Mouse (Mus musculus): ENCODE data around the gene Coq8a.

Gene Coq8a

DNA sequence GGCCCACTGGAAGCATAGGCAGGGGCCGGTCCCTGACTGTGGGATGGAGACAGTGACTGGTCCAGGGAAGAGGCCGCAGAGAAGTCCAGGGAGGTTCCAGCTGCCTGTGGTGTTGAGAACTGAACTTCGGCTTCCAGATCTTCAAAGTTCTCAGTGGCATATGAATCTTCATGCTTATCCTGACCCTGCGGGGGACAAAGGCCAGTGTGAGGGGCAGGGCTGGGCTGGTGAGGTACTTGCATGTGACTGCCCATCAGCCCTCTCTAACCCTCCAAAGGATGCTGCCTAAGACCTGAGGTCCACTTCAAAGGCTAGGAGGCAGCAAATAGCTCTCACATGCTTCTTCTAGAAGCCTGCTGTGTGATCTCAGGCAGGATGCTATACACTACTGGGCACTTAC is 20.3 kb downstream of the Coq8a start:
- in situ Hi-C loops (cut with MboI; ENCODE audit: unreplicated experiment in 2 of 2), result loop anchor here (5.0 to 10.0 kb wide), 2 partner anchors 33 to 246 kb away; no protein-coding TSS in a partner anchor

DNA sequence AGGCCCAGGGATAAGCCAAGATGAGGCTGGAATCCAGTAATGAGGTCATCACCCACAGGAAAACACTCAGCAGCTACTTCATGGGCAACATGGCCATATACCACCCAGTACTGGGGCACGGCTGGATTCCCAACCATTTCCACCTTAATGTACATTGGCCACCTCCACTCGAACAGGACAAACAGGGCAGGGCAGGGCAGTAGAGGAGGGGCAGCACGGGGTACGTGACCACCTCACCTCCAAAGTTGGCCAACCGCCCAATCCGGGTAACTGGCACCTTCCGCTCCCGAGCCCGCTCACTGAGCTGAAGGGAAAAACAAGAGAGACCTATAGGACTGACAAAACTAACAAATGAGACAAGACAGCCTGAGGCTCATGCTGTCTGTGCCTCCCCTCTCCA is 21.1 kb downstream of the Coq8a start:
- in situ Hi-C loops (cut with MboI; ENCODE audit: unreplicated experiment in 2 of 2), result loop anchor here (5.0 to 10.0 kb wide), 2 partner anchors 34 to 246 kb away; no protein-coding TSS in a partner anchor

- in situ Hi-C loops (cut with MboI; ENCODE audit: unreplicated experiment in 2 of 2), result loop anchor here (5.0 to 10.0 kb wide), 2 partner anchors 36 to 248 kb away; no protein-coding TSS in a partner anchor
Measured at GRCm38 (mm10) chr1:180176784-180177183, 22.6 kb downstream of the Coq8a start.

DNA sequence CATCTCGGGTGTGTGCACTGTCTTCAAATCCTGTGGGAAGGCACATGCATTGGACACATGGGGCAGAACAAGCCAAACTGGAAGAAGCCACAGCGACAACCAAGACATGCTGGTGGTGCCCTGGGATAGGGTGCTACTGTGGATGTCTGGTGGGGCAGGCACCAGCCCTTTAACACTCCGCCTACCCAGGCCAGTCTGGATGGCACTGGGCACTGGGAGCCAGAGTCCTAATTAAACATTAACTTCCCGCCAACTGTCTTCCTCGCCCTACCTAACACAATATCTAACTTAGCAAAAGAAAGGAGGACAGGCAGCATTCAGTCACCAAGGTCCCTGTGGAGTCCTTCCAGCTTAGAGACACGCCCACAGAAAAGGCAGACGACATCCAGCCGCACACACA is 23.8 kb downstream of the Coq8a start:
- in situ Hi-C loops (cut with MboI; ENCODE audit: unreplicated experiment in 2 of 2), result loop anchor here (5.0 to 10.0 kb wide), 2 partner anchors 37 to 249 kb away; no protein-coding TSS in a partner anchor

- in situ Hi-C loops (cut with MboI; ENCODE audit: unreplicated experiment in 2 of 2), result loop anchor here (5.0 to 10.0 kb wide), 2 partner anchors 37 to 250 kb away; no protein-coding TSS in a partner anchor
Measured at GRCm38 (mm10) chr1:180175167-180175566, 24.2 kb downstream of the Coq8a start.

- in situ Hi-C loops (cut with MboI; ENCODE audit: unreplicated experiment in 2 of 2), result loop anchor here (5.0 to 10.0 kb wide), 2 partner anchors 38 to 250 kb away; no protein-coding TSS in a partner anchor
Measured at GRCm38 (mm10) chr1:180174718-180175117, 24.7 kb downstream of the Coq8a start.

DNA sequence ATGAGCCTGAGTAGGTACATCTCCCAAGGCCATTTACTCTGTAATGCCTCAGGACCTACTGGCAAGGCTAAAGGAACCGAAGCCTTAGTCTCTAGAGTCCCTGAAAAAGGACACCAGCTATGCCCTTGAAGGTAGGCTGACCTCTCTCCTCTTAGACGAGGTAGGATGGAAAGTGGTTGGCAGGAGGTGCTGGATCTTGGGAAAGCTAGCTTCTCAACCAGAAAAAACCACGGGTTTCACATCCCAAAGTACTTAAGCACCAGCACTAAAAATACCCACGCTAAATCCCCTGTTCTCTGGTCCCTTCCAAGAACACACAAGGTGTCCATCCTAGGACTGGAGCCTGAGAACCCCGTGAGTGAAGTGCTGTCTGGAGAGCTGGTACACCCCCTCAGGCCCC is 26.4 kb downstream of the Coq8a start:
- in situ Hi-C loops (cut with MboI; ENCODE audit: unreplicated experiment in 2 of 2), result loop anchor here in 1 of 2 experiments (10.0 kb wide), 1 partner anchor 252 kb away; no protein-coding TSS in a partner anchor

- in situ Hi-C loops (cut with MboI; ENCODE audit: unreplicated experiment in 2 of 2), result loop anchor here in 1 of 2 experiments (10.0 kb wide), 1 partner anchor 252 kb away; no protein-coding TSS in a partner anchor
Measured at GRCm38 (mm10) chr1:180172600-180172999, 26.8 kb downstream of the Coq8a start.

- in situ Hi-C loops (cut with MboI; ENCODE audit: unreplicated experiment in 2 of 2), result loop anchor here in 1 of 2 experiments (10.0 kb wide), 1 partner anchor 253 kb away; no protein-coding TSS in a partner anchor
Measured at GRCm38 (mm10) chr1:180171883-180172282, 27.5 kb downstream of the Coq8a start.

- in situ Hi-C loops (cut with MboI; ENCODE audit: unreplicated experiment in 2 of 2), result loop anchor here in 1 of 2 experiments (10.0 kb wide), 1 partner anchor 255 kb away; no protein-coding TSS in a partner anchor
Measured at GRCm38 (mm10) chr1:180170071-180170470, 29.3 kb downstream of the Coq8a start.

- in situ Hi-C loops (cut with MboI; ENCODE audit: unreplicated experiment in 2 of 2), result loop anchor here in 1 of 2 experiments (10.0 kb wide), 1 partner anchor 46 kb away; no protein-coding TSS in a partner anchor
Measured at GRCm38 (mm10) chr1:180169161-180169560, 30.2 kb downstream of the Coq8a start.

- in situ Hi-C loops (cut with MboI; ENCODE audit: unreplicated experiment in 2 of 2), result loop anchor here in 1 of 2 experiments (10.0 kb wide), 1 partner anchor 47 kb away; no protein-coding TSS in a partner anchor
Measured at GRCm38 (mm10) chr1:180168294-180168693, 31.1 kb downstream of the Coq8a start.

GRCm38 (mm10) chr1:180166533-180166932 is 32.9 kb downstream of the Coq8a start:
- in situ Hi-C loops (cut with MboI; ENCODE audit: unreplicated experiment in 2 of 2), result loop anchor here in 1 of 2 experiments (10.0 kb wide), 1 partner anchor 48 kb away; no protein-coding TSS in a partner anchor

DNA sequence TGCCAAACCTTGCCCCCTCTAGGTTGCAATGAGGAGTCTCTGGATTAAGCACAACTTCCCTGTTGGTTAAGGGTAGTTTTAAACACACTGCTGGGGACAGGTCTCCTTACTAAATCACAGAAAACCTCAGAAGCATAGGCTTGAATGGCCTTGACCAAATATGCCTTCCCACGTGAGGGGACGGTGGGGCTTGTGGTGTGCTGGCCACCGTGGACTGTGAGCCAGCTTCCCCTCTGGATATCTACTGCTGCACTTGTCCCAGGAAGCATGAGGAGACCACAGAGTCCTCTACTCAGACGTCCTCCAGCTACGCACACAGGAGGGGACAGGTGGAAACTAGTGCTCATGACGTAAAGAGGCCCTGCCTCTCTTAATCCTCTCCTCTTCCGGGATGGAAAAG is 36.4 kb downstream of the Coq8a start:
- in situ Hi-C loops (cut with MboI; ENCODE audit: unreplicated experiment in 2 of 2), result loop anchor here in 1 of 2 experiments (10.0 kb wide), 1 partner anchor 52 kb away; no protein-coding TSS in a partner anchor

GRCm38 (mm10) chr1:180161566-180162355 is 37.6 kb downstream of the Coq8a start:
- in situ Hi-C loops (cut with MboI; ENCODE audit: unreplicated experiment in 2 of 2), result loop anchor here in 1 of 2 experiments (10.0 kb wide), 1 partner anchor 53 kb away; no protein-coding TSS in a partner anchor

GRCm38 (mm10) chr1:180161160-180161559 is 38.2 kb downstream of the Coq8a start:
- in situ Hi-C loops (cut with MboI; ENCODE audit: unreplicated experiment in 2 of 2), result loop anchor here in 1 of 2 experiments (10.0 kb wide), 1 partner anchor 54 kb away; no protein-coding TSS in a partner anchor

- in situ Hi-C loops (cut with MboI; ENCODE audit: unreplicated experiment in 2 of 2), result loop anchor here in 1 of 2 experiments (10.0 kb wide), 1 partner anchor 54 kb away; no protein-coding TSS in a partner anchor
Measured at GRCm38 (mm10) chr1:180160545-180160944, 38.9 kb downstream of the Coq8a start.

DNA sequence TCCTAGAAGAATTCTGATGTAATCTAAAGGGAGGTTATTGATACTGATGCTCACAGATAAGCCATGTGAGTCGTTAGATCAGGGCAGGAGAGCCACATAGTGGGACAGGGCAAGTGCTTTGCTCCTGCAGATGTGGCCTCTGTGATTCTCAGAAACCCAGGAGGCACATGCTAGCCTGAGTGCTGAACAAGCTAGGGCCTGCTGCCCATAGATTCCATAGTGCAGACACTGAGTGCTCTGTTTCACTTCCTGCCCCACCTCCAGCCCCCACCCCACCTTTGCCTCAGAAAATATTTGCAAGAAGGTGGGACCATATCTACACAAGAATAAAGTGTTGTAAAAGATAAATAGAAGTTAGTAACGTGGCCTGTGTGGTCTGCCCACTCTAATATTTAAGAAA is 40.8 kb downstream of the Coq8a start:
- in situ Hi-C loops (cut with MboI; ENCODE audit: unreplicated experiment in 2 of 2), result no loop called here

- in situ Hi-C loops (cut with MboI; ENCODE audit: unreplicated experiment in 2 of 2), result no loop called here
Measured at GRCm38 (mm10) chr1:180151191-180151590, 48.2 kb downstream of the Coq8a start.

DNA sequence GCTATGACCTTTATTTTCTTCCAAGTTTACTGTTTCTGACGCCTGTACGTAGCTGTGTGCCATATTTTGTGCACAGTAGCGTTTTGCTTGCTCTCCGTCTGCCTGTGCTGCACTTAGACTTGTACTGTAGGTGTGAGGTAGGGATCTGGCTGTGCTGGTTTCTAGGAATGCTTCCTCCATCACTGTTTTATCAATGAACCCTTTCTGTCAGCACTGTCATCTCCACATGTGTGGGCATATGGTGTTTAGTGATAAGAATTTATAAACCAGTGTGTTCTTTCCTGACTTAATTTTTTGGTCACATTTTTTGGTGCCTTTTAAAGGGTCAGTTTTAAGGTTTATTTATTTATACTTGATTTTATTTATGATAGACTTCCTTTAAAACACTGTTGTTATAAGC is 50.8 kb downstream of the Coq8a start:
- in situ Hi-C loops (cut with MboI; ENCODE audit: unreplicated experiment in 2 of 2), result no loop called here

DNA sequence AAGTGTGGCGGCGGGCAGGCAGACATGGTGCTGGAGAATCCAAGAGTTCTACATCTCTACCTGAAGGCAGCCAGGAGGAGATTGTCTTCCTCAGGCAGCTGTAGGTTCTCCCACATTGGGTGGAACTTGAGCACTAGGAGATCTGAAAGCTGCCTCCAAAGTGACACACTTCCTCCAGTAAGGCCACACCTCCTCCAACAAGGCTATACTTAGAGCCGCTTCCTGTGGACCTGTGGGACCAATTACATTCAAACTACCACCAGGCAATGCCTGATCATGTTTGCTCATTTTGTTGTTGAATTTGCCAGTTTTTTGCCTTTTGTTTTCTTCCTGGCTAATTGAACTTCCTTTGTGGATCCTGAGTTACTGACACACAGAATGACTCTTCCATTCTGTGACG is 51.4 kb downstream of the Coq8a start:
- in situ Hi-C loops (cut with MboI; ENCODE audit: unreplicated experiment in 2 of 2), result no loop called here
